Comparison of ENCODE assay signal across 9 mouse cellular contexts in genomic region chr12:110497485-110497884, GRCm38 (mm10). TPM values are rescaled to one million over a fixed set of nuclear protein-coding genes. Genes with fewer than 3 reads are reported as not detected.
DNase-seq lines count a peak whose midpoint lies in the region; ATAC-seq and TF ChIP-seq lines count a peak whose summit lies in the region.
"Had no signal": no experiment of that assay in that cellular context is flagged by ENCODE, and none has a peak within 500 bp of the region (broad histone marks: within the 10 kb centered on the region; RNA-seq: fewer than 3 reads in every experiment).

No protein-coding gene starts in this region.

- no peak overlapping the region for H3K4me3 ChIP-seq in heart, embryonic 13.5 days
- H3K4me3 ChIP-seq in spleen, adult 2 months (ENCODE audit: extremely low read depth, insufficient read depth, insufficient read length) = no peak overlapping the region
- no peak overlapping the region for H3K4me3 ChIP-seq in brown adipose tissue, adult 24 weeks (ENCODE audit: insufficient read depth, low read depth, low read length)
- H3K4me3 ChIP-seq: forebrain, embryonic 10.5 days had no signal

- ATAC-seq in heart, embryonic 13.5 days (ENCODE audit: extremely low read depth, insufficient number of reproducible peaks, low FRiP score, low TSS enrichment) = no peak

- H3K9ac ChIP-seq in heart, embryonic 13.5 days = peak overlapping the region; percentile 0

- TF ChIP-seq POLR2A in spleen, adult 2 months (IDR thresholded peaks at IDR 0.05; ENCODE audit: low read depth, low read length) = no peak

- peaks cover 73% of the 10 kb centered on the region for H3K4me1 ChIP-seq in heart, embryonic 13.5 days
- peaks cover 51% of the 10 kb centered on the region; the same call in 1 of the 2 replicates for H3K4me1 ChIP-seq in spleen, adult 2 months (ENCODE audit: control insufficient read depth, insufficient read depth, insufficient read length)
- peaks cover 49% of the 10 kb centered on the region for H3K4me1 ChIP-seq in brown adipose tissue, adult 24 weeks (ENCODE audit: control insufficient read depth, insufficient read depth, insufficient read length, low read length)

- H3K27ac ChIP-seq in heart, embryonic 13.5 days (replicated peaks) = peak overlapping the region; percentile 85
- peak overlapping the region; percentile 92 for H3K27ac ChIP-seq in spleen, adult 2 months (ENCODE audit: insufficient read depth, low read length)
- peak overlapping the region; percentile 72 for H3K27ac ChIP-seq in brown adipose tissue, adult 24 weeks (replicated peaks; ENCODE audit: low read depth, low read length)
- H3K27ac ChIP-seq: forebrain, embryonic 10.5 days had no signal

- H3K9me3 ChIP-seq in heart, embryonic 13.5 days = no peaks in the 10 kb centered on the region
- H3K9me3 ChIP-seq: forebrain, embryonic 10.5 days had no signal

- H3K27me3 ChIP-seq in heart, embryonic 13.5 days (replicated peaks) = no peaks in the 10 kb centered on the region
- H3K27me3 ChIP-seq in spleen, adult 2 months (ENCODE audit: control insufficient read depth, insufficient read depth, low read length) = no peaks in the 10 kb centered on the region

- no peak overlapping the region for H3K4me2 ChIP-seq in heart, embryonic 13.5 days

- intact Hi-C loops in heart, postnatal 36 days (cut with DNase I) = loop anchor here (5.0 kb wide), 1 partner anchor 40 kb away; no protein-coding TSS in a partner anchor
- intact Hi-C loops in left cerebral cortex, postnatal 4 days (cut with DNase I) = no loop called here

- no peak for TF ChIP-seq CTCF in spleen, adult 2 months (IDR thresholded peaks at IDR 0.05; ENCODE audit: extremely low read depth, insufficient read depth, insufficient read length, insufficient replicate concordance)

- peaks cover 3% of the 10 kb centered on the region; the same call in 1 of the 2 replicates for H3K36me3 ChIP-seq in heart, embryonic 13.5 days
- no peaks in the 10 kb centered on the region for H3K36me3 ChIP-seq in spleen, adult 2 months (ENCODE audit: control insufficient read depth, insufficient read depth, low read length)

- no peak for DNase-seq in heart, postnatal 36 days
- no peak for DNase-seq in spleen, adult 2 months (ENCODE audit: low read depth in 1 of 2, low spot score in 2 of 2)
- no peak for DNase-seq in spleen, postnatal 4 days (ENCODE audit: low spot score in 2 of 2)
- no peak for DNase-seq in left cerebral cortex, postnatal 4 days
- DNase-seq in neural tube, embryonic 10.5 days (ENCODE audit: extremely low spot score, low spot score) = no peak
- DNase-seq: kidney, postnatal 14 days had no signal

- 56% methylated on average over 8 of the region's 8 CpGs for WGBS in heart, embryonic 13.5 days
- 58% methylated on average over 8 of the region's 8 CpGs for whole genome bisulfite sequencing in spleen, adult 2 months

RNA-seq across cellular contexts. Expression of gene Ppp2r5c, which starts 50.6 kb away (rescaled TPM):
- polyA plus RNA-seq in heart, embryonic 13.5 days (2015; fragmentation: Nextera tagmentation; extraction: Ambion mirVana) = 113 and 127 TPM in 2 replicates
- 10 to 100 TPM; 94.4 to 96.6 TPM for total RNA-seq in heart, postnatal 36 days (2021)
- polyA plus RNA-seq in spleen, adult 2 months (2012; rRNA removed) = 22.0 and 22.8 TPM in 2 replicates
- polyA plus RNA-seq in brown adipose tissue, adult 24 weeks (2012; ENCODE audit: insufficient read depth, insufficient read length, missing spikeins) = 44.0 and 64.3 TPM in 2 replicates
- 100 to 1,000 TPM; 201 to 210 TPM for total RNA-seq in left cerebral cortex, postnatal 4 days (2021)
